Mouse (Mus musculus) right cerebral cortex, postnatal 36 days (tissue): ENCODE measurements around the gene Camkk1.
A peak's percentile ranks its signal among the peaks of the same experiment; 100 is the strongest.

Experiments used
- DNase-seq, 2 experiments: peaks; one replicate each; pipeline ENCODE4 v3.0.0; 2022; ENCODE audit warnings: low spot score in 2 of 2, mixed read lengths in 1 of 2

The Camkk1 gene

DNA sequence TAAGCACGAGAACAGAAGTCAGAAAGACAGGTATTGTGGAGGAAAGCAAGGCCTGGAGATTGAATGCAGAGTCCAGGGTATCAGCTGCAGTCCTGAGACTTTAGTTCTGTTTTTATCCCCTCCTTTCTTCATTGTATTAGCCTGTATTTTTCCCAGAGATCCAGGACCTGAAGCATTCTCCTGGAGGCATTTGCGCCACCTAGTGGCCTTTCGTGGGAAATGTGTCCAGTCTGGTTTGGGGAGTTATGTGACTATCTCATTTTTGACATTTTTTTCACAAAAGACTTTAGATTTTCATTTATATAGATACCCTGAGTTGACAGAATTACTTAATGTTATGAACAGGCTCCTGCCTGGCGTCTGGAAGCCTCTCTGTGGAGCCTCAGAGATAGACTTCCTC is 30.5 kb downstream of the Camkk1 start:
- DNase-seq: peak in 1 of 2 experiments; percentile 47

- no peak for DNase-seq
These were observed 34.0 kb downstream of the Camkk1 start for GRCm38 (mm10) chr11:73052795-73053194.

DNA sequence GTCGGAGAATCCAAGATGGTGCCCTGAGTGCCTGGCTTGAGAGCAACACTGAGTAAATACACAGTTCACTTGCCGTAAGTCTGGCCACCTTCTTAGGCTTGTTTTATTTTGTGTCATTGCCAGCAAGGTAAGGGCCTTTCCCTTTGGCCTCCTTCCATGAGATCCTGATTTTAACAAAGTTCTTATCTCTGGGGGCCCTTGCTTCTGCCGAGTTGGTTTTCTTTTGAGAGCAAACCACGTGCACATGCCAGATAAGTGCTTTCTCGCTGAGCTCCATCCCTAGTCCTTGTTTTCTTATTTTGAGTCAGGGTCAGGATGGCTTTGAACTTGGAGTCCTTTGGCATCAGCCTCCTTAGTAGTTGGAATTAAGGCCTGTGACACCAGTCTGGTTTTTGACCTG is 38.9 kb downstream of the Camkk1 start:
- no peak for DNase-seq

DNA sequence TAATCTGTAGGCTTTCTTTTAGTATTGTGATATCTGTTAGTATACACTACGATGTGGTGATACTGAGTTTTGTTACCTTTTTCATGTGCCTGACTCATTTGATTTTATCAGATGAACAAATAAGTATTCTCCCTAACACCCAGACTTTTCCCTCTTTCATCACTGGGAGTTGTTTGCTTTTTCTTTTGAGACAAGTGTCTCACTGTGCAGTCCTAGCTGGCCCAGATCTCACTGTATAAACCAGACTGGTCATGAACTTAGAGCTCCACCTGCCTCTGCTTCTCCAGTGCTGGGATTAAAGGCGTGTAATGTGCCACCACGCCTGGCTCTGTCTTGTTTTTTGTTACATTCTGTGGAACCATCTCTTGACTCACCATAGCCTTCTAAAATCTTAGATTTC is 40.8 kb downstream of the Camkk1 start:
- no peak for DNase-seq

DNA sequence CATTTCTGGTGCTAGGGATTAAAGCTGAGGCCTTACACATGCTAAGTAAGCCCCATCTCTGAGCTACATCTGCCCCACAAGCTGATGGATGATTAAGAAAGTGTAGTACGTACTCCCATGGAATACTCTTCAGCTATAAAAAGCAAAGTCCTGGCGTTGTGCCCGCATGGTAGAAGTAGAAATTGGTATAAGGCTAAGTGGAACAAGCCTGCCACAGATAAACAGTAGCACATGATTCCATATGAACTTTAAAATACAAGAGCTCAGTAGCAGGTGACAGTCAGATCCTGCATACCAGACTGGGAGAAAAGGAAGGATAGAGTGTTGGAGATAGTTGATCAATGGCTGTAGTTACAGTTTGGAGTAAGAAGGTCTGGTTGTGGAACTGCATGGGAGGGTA is 42.6 kb downstream of the Camkk1 start:
- DNase-seq: no peak

DNA sequence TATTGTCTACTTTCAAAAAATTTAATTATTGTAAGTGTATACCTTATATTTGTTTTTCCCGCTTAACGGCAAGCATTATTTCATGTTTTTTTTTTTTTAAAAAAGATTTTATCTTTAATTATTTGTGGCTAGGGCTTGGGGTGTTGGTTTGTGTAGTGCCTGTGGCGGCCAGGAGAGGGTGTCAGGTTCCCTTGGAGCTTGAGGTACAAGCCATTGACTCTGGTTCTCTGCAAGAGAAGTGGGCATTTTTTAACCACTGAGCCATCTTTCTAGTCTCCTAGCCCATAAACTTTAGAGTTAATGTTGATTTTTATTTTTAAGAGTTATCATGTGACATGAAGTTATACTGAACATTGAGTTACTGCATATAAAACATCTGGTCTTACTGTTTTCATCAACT is 53.0 kb downstream of the Camkk1 start:
- DNase-seq: no peak

DNA sequence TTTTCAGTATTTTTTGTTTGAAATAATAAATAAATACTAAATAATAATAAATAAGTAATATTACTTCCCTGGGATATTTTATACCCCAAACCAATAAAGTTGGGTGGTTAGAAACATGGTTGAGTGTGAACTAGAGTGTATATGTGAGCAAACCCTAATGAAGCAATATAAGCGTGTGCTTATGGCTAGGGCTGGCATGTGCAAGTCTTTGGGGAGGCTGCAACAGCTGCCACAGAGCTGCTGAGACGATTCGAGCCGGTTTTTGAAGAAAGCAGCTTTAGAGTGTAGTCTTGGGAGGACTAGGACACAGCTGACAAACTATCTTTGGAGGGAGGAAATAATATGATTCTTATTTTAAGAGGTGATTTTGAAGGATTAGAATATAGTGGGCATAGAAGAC is 57.5 kb downstream of the Camkk1 start:
- DNase-seq: no peak

DNA sequence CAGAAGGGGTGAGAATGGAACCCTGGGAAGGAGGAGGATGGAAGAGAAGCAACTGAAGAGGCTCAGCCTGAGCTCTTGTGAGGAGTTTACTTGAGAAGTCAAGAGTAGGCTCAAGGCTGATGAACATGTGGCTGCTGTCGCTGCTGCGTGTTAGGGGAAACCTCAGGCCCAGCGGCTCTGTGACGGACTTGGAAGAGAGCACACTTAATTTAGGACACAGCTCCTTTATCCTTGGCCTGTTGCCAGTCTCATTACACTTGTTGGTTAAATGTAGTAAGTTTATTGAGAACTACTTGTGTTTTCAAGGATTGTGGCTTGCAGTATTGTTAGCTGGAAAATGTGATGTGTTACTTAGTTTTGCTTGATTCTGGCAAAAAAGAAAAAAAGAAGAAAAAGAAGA is 57.9 kb downstream of the Camkk1 start:
- DNase-seq: no peak

DNA sequence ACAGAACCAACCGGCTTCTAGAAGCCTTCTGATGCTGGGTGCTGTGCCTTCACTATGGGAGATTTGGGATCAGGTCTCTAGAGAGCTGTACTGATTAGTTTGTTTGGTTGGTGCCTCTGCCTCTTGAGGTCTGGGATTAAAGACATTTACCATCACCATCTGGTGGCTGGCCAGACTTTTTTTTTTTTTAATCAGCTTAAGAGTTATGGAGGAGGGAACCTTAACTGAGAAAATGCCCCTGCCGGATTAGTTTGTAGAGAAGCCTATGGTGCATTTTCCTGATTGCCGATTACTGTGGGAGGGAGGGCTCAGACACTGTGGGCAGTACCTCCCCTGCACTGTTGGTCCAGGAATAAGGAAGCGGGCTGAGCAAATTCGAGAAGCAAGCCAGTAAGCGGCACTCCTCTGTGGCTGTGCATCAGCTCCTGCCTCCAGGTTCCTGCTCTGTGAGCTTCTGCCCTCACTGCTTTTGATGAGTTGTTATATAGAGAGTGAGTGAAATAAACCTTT is 58.5 kb downstream of the Camkk1 start:
- no peak for DNase-seq

DNA sequence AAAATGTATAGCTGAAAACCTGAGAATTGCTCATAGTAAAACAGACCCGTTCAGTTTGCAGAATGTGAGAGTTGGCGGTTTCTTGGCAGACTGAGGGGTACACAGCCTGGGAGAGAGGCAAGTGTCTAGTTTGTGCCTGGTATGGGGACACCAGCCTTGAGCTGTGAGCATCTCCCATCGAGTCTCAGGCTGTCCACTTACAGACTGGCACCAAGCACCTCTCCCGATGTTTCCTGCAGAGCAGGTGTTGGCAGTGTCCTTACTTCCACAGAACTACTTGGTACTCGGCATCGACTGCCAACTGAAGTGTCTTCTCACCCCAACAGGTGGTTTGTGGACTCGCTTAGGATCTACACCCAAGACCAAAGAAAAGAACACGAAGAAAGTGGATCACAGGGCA is 59.8 kb downstream of the Camkk1 start:
- DNase-seq: no peak

- DNase-seq: no peak
These were observed 61.5 kb downstream of the Camkk1 start for GRCm38 (mm10) chr11:73080306-73080705.

DNA sequence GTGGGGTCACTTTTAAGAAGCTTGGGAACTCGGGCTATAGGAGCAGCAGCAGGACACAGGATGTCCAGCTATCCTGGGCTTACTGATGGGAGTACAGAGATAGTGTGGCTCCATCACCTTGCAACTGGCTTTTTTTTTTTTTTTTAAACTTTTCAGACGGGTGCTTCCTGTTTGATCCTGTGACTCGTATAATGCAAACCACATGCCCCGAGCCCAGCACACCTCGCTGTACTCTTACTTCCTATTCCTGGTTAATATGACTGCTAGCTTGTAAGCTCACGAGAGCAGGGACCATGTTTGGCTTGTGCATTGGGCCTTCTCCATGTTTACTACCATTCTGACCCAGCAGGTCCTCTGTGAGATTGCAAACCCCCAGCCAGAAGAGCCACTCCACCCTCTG is 65.5 kb downstream of the Camkk1 start:
- DNase-seq: no peak

DNA sequence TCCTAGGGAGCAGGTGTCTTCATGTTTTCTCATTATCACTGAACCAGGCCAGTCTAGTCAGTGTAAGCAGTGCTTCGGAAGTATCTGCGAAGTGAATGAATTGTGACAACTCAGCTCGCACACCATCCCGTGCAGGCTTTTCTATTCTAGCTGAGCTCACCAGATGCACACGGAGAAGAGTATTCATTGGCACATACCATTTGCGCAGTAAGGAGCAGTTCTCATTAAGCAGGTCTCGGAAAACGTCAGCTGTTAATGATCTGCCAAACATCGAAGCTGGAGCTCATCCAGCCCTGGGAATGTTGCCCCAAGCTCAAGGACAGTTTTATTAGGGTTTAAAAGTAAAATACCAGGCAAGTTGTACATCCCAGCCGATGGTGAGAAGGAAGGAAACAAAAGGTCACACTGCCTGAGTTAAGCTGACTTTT is 66.0 kb downstream of the Camkk1 start:
- no peak for DNase-seq

GRCm38 (mm10) chr11:73085391-73085790 is 66.6 kb downstream of the Camkk1 start:
- no peak for DNase-seq

DNA sequence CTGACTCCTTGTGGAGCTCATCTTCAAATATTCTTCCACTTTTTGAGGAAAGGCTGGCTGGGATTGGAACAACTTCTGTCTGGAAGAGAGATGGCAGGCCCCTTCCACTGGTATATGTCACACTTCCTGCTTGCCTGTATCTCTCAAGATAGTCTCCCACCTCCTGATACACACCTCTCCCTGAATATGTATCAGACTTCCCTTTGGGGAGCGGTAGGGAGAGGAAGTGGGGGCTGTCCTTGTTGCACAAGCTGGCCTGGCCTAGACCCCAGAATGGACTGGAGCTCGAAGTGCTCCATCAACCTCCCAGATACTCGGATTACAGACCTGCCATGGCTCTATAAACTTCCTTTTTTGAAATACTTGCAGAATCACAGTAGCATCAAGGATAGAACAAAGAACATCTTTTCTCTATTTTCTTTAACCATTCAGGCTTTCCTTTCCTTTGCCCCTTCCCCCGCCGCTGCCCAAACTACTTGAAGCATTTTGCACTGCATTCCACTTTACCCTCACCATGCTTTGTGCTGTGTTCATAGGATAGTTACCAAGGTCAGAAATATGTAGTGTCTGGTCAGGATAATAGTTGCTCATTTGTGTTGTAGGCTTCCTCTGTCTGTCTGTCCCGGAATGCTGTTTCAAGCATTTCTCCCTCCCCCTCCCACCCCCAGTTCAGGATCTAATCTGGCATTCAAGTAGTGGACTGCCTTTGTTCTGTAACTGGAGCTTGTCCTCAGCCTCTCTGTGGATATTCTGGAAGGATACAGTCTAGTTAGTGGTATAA is 69.1 kb downstream of the Camkk1 start:
- DNase-seq: no peak

GRCm38 (mm10) chr11:73090283-73090682 is 71.5 kb downstream of the Camkk1 start, which contains the start of gene Itgae:
Gene Itgae, plus strand, starts transcription at chr11:73090583.
- no peak for DNase-seq

- DNase-seq: no peak
These were observed 72.0 kb downstream of the Camkk1 start for GRCm38 (mm10) chr11:73090826-73091225.
